Mouse (Mus musculus): ENCODE data around the gene Glis1.

GRCm38 (mm10) chr4:107550096-107550495, 115.7 kb downstream of the Glis1 start:
- TF ChIP-seq CTCF (IDR thresholded peaks at IDR 0.05; ENCODE audit: extremely low read depth, insufficient read depth, low read length) (no peak), POLR2A (IDR thresholded peaks at IDR 0.05; ENCODE audit: extremely low read depth, insufficient read depth, low read length) (no peak)

Measured in cortical plate, adult 2 months (tissue).